Mouse (Mus musculus) kidney, embryonic 14.5 days (tissue): Measurements from ENCODE around the gene Orai1. TPM values are rescaled to one million over a fixed set of nuclear protein-coding genes. Genes with fewer than 3 reads are reported as not detected.

Source experiments
- ATAC-seq: fragments of 200-750 bp; cut with Nextera tagmentation; 2 replicates; pipeline ENCODE4 v1.8.0; 2017; ENCODE audit warnings: moderate number of reproducible peaks, mild to moderate bottlenecking, moderate TSS enrichment, moderate library complexity; ENCODE audit not compliant: low FRiP score, low TSS enrichment
- H3K27ac ChIP-seq: fragments of 300-500 bp; sonication (generic); 2 replicates; pipeline ENCODE4 v1.5.1; 2014; ENCODE audit warnings: low read depth, mild to moderate bottlenecking, low read length, moderate library complexity, mixed read lengths
- H3K27me3 ChIP-seq: fragments of 300-500 bp; sonication (generic); 2 replicates; pipeline ENCODE4 v1.6.1; 2014; ENCODE audit warnings: mild to moderate bottlenecking, low read length; ENCODE audit not compliant: control insufficient read depth, insufficient read depth
- H3K36me3 ChIP-seq: fragments of 300-500 bp; sonication (generic); 2 replicates; pipeline ENCODE4 v1.6.1; 2014; ENCODE audit warnings: low read length, mixed read lengths; ENCODE audit not compliant: control insufficient read depth, insufficient read depth
- H3K4me1 ChIP-seq: fragments of 300-500 bp; sonication (generic); 2 replicates; pipeline ENCODE4 v1.6.1; 2014; ENCODE audit warnings: low read length, mixed read lengths; ENCODE audit not compliant: control insufficient read depth, insufficient read depth
- H3K4me2 ChIP-seq: fragments of 300-500 bp; sonication (generic); replicated peaks from 2 replicates; pipeline ENCODE4 v1.6.1; 2014; ENCODE audit warnings: low read depth, mild to moderate bottlenecking, low read length
- H3K4me3 ChIP-seq: fragments of 300-500 bp; sonication (generic); 2 replicates; pipeline ENCODE4 v1.5.1; 2014; ENCODE audit warnings: mild to moderate bottlenecking, low read length
- H3K9ac ChIP-seq: fragments of 300-500 bp; sonication (generic); 2 replicates; pipeline ENCODE4 v1.6.1; 2014; ENCODE audit warnings: low read depth, mild to moderate bottlenecking, low read length, moderate library complexity
- H3K9me3 ChIP-seq: fragments of 300-500 bp; sonication (generic); 2 replicates; pipeline ENCODE4 v1.6.1; 2016; ENCODE audit warnings: low read length; ENCODE audit not compliant: control insufficient read depth
- WGBS: fragments of 180-500 bp; shearing (Covaris S2); extraction: QIAGEN DNeasy Blood & Tissue Kit; methylation state at CpG from one replicate; pipeline ENCODE4 v1.1.7; 2014; 5-methylcytosine and 5-hydroxymethylcytosine counted together
- polyA plus RNA-seq: library from polyadenylated mRNA; unstranded; fragments of >200 nt; fragmentation: Nextera tagmentation; extraction: Ambion mirVana; gene quantifications from 2 replicates; pipeline ENCODE4 v1.2.1, GENCODE M21; 2014

Gene Orai1
- polyA plus RNA-seq, 1 experiment from 2014 or later = 21.5 TPM

- 0 out of 2 replicates have a peak, but pooled peaks cover 3% of the 10 kb centered on the region for H3K4me1 ChIP-seq
- no peak overlapping the region for H3K27ac ChIP-seq
- H3K36me3 ChIP-seq = peaks cover under 1% of the 10 kb centered on the region; the same call in 1 of the 2 replicates
- H3K4me3 ChIP-seq = no peak overlapping the region
- H3K4me2 ChIP-seq = no peak overlapping the region
- H3K27me3 ChIP-seq = no peaks in the 10 kb centered on the region
- no peaks in the 10 kb centered on the region for H3K9me3 ChIP-seq
- no peak overlapping the region for H3K9ac ChIP-seq
- WGBS = 16% methylated on average over 6 of the region's 6 CpGs
- no peak for ATAC-seq
These were observed 20.7 kb downstream of the Orai1 start for GRCm38 (mm10) chr5:123035564-123035963.

GRCm38 (mm10) chr5:123038115-123038514 lies 23.2 kb downstream of the Orai1 start:
- Histone ChIP-seq H3K9me3 (no peaks in the 10 kb centered on the region), H3K36me3 (no peaks in the 10 kb centered on the region), H3K27me3 (no peaks in the 10 kb centered on the region), H3K4me1 (0 out of 2 replicates have a peak, but pooled peaks cover 3% of the 10 kb centered on the region), H3K4me3 (no peak overlapping the region), H3K9ac (no peak overlapping the region), H3K27ac (no peak overlapping the region), H3K4me2 (no peak overlapping the region)
- 89% methylated on average over 5 of the region's 5 CpGs for WGBS
- ATAC-seq = no peak

- Histone ChIP-seq H3K9ac (peak overlapping the region; percentile 34; the same call in 1 of the 2 replicates), H3K4me2 (peak overlapping the region; percentile 50), H3K36me3 (no peaks in the 10 kb centered on the region), H3K9me3 (no peaks in the 10 kb centered on the region), H3K4me1 (0 out of 2 replicates have a peak, but pooled peaks cover 3% of the 10 kb centered on the region), H3K27me3 (no peaks in the 10 kb centered on the region), H3K4me3 (peak overlapping the region; percentile 29), H3K27ac (no peak overlapping the region)
- peak; percentile 64 for ATAC-seq
- WGBS = 5% methylated on average over 25 of the region's 25 CpGs
These were observed 24.4 kb downstream of the Orai1 start for GRCm38 (mm10) chr5:123039120-123039752.

GRCm38 (mm10) chr5:123040796-123041195 lies 25.9 kb downstream of the Orai1 start:
- 0 out of 2 replicates have a peak, but pooled peaks cover 3% of the 10 kb centered on the region for H3K4me1 ChIP-seq
- no peak overlapping the region for H3K4me3 ChIP-seq
- H3K9ac ChIP-seq = no peak overlapping the region
- no peaks in the 10 kb centered on the region for H3K36me3 ChIP-seq
- H3K4me2 ChIP-seq = no peak overlapping the region
- H3K27ac ChIP-seq = 0 out of 2 replicates have a peak overlapping the region, but pooled peaks have one; percentile 11
- no peaks in the 10 kb centered on the region for H3K9me3 ChIP-seq
- H3K27me3 ChIP-seq = no peaks in the 10 kb centered on the region
- 49% methylated on average over 7 of the region's 7 CpGs for WGBS
- ATAC-seq = no peak

- H3K4me2 ChIP-seq = no peak overlapping the region
- 21% methylated on average over 7 of the region's 7 CpGs for WGBS
- H3K4me3 ChIP-seq = no peak overlapping the region
- ATAC-seq = no peak
- H3K9me3 ChIP-seq = no peaks in the 10 kb centered on the region
- no peak overlapping the region for H3K9ac ChIP-seq
- no peaks in the 10 kb centered on the region for H3K36me3 ChIP-seq
- 0 out of 2 replicates have a peak, but pooled peaks cover 3% of the 10 kb centered on the region for H3K4me1 ChIP-seq
- H3K27me3 ChIP-seq = no peaks in the 10 kb centered on the region
- no peak overlapping the region for H3K27ac ChIP-seq
These were observed 29.0 kb downstream of the Orai1 start for GRCm38 (mm10) chr5:123043856-123044255.

GRCm38 (mm10) chr5:123045561-123046295 lies 30.9 kb downstream of the Orai1 start:
- 28% methylated on average over 9 of the region's 9 CpGs for WGBS
- no peak overlapping the region for H3K4me2 ChIP-seq
- H3K9me3 ChIP-seq = no peaks in the 10 kb centered on the region
- no peaks in the 10 kb centered on the region for H3K36me3 ChIP-seq
- no peak overlapping the region for H3K9ac ChIP-seq
- no peak overlapping the region for H3K4me3 ChIP-seq
- no peaks in the 10 kb centered on the region for H3K4me1 ChIP-seq
- no peak overlapping the region for H3K27ac ChIP-seq
- no peaks in the 10 kb centered on the region for H3K27me3 ChIP-seq
- ATAC-seq = peak; percentile 51; the same call in 1 of the 2 replicates

- Histone ChIP-seq H3K9ac (no peak within 1 kb of the TSS), H3K4me3 (no peak within 1 kb of the TSS), H3K27me3 (no peaks in the 10 kb centered on the region), H3K27ac (no peak within 1 kb of the TSS), H3K4me2 (no peak within 1 kb of the TSS), H3K36me3 (no peaks in the 10 kb centered on the region), H3K4me1 (no peaks in the 10 kb centered on the region), H3K9me3 (0 out of 2 replicates have a peak, but pooled peaks cover 2% of the 10 kb centered on the region)
- ATAC-seq = no peak
- 84% methylated on average over 3 of the region's 3 CpGs for WGBS
These were observed 32.0 kb downstream of the Orai1 start, which contains the start of gene Morn3 for GRCm38 (mm10) chr5:123046916-123047315. Gene Morn3, minus strand, starts transcription at chr5:123047016.

GRCm38 (mm10) chr5:123049271-123049670 lies 34.4 kb downstream of the Orai1 start:
- H3K9me3 ChIP-seq = 0 out of 2 replicates have a peak, but pooled peaks cover 2% of the 10 kb centered on the region
- H3K4me1 ChIP-seq = no peaks in the 10 kb centered on the region
- ATAC-seq = peak; percentile 50
- WGBS = 5% methylated on average over 12 of the region's 12 CpGs
- H3K36me3 ChIP-seq = no peaks in the 10 kb centered on the region
- H3K27me3 ChIP-seq = no peaks in the 10 kb centered on the region
- peak overlapping the region; percentile 36; the same call in 1 of the 2 replicates for H3K9ac ChIP-seq
- no peak overlapping the region for H3K27ac ChIP-seq
- peak overlapping the region; percentile 36 for H3K4me2 ChIP-seq
- H3K4me3 ChIP-seq = peak overlapping the region; percentile 5; the same call in 1 of the 2 replicates

- no peak overlapping the region for H3K4me3 ChIP-seq
- no peak overlapping the region for H3K4me2 ChIP-seq
- no peaks in the 10 kb centered on the region for H3K36me3 ChIP-seq
- 0 out of 2 replicates have a peak, but pooled peaks cover 2% of the 10 kb centered on the region for H3K9me3 ChIP-seq
- no peak overlapping the region for H3K27ac ChIP-seq
- no peak overlapping the region for H3K9ac ChIP-seq
- 89% methylated on average over 9 of the region's 9 CpGs for WGBS
- H3K4me1 ChIP-seq = no peaks in the 10 kb centered on the region
- ATAC-seq = no peak
- H3K27me3 ChIP-seq = no peaks in the 10 kb centered on the region
These were observed 36.0 kb downstream of the Orai1 start for GRCm38 (mm10) chr5:123050918-123051317.
